8 mouse cellular contexts compared by ENCODE assay signal in genomic region chr17:56255863-56256238, GRCm38 (mm10). TPM values are rescaled to one million over a fixed set of nuclear protein-coding genes. Genes with fewer than 3 reads are reported as not detected.
DNase-seq lines count a peak whose midpoint lies in the region; ATAC-seq and TF ChIP-seq lines count a peak whose summit lies in the region.

No protein-coding gene starts in this region.

- H3K9me3 ChIP-seq in kidney, embryonic 14.5 days (ENCODE audit: control insufficient read depth, low read length): no peaks in the 10 kb centered on the region
- no peaks in the 10 kb centered on the region for H3K9me3 ChIP-seq in limb, embryonic 15.5 days

- no peak for TF ChIP-seq POLR2A in bone marrow macrophage, adult 2 months (IDR thresholded peaks at IDR 0.05; ENCODE audit: borderline replicate concordance, low read depth, low read length)
- TF ChIP-seq POLR2A in embryonic fibroblast, embryonic 13.5 days (IDR thresholded peaks at IDR 0.05; ENCODE audit: low read depth, low read length): peak; percentile 30; the same call in 1 of the 2 replicates

- peak overlapping the region; percentile 67 for H3K4me3 ChIP-seq in bone marrow macrophage, adult 2 months (ENCODE audit: insufficient read depth, low read length)
- peak overlapping the region; percentile 57 for H3K4me3 ChIP-seq in embryonic fibroblast, embryonic 13.5 days (ENCODE audit: insufficient read depth, low read length)
- peak overlapping the region; percentile 66 for H3K4me3 ChIP-seq in kidney, embryonic 14.5 days (ENCODE audit: low read length)
- H3K4me3 ChIP-seq in limb, embryonic 15.5 days: peak overlapping the region; percentile 66

- WGBS in kidney, embryonic 14.5 days: under 1% methylated on average over 32 of the region's 32 CpGs
- under 1% methylated on average over 32 of the region's 32 CpGs for WGBS in limb, embryonic 15.5 days

- peak; percentile 42 for TF ChIP-seq CTCF in bone marrow macrophage, adult 2 months (IDR thresholded peaks at IDR 0.05; ENCODE audit: low read depth, low read length)
- TF ChIP-seq CTCF in embryonic fibroblast, embryonic 13.5 days (IDR thresholded peaks at IDR 0.05; ENCODE audit: borderline replicate concordance, insufficient read depth, low read length): peak; percentile 85

- H3K27ac ChIP-seq in bone marrow macrophage, adult 2 months (ENCODE audit: insufficient read depth, low read depth, low read length): peak overlapping the region; percentile 90
- peak overlapping the region; percentile 86 for H3K27ac ChIP-seq in embryonic fibroblast, embryonic 13.5 days (ENCODE audit: insufficient read depth, low read length)
- H3K27ac ChIP-seq in kidney, embryonic 14.5 days (ENCODE audit: low read depth, low read length): peak overlapping the region; percentile 90
- H3K27ac ChIP-seq in limb, embryonic 15.5 days: peak overlapping the region; percentile 96

- H3K4me1 ChIP-seq in bone marrow macrophage, adult 2 months (ENCODE audit: control insufficient read depth, insufficient read depth, low read length): peaks cover 29% of the 10 kb centered on the region
- H3K4me1 ChIP-seq in embryonic fibroblast, embryonic 13.5 days (ENCODE audit: control insufficient read depth, insufficient read depth, low read length): peaks cover 5% of the 10 kb centered on the region; the same call in 1 of the 2 replicates
- peaks cover 20% of the 10 kb centered on the region; the same call in 1 of the 2 replicates for H3K4me1 ChIP-seq in kidney, embryonic 14.5 days (ENCODE audit: control insufficient read depth, insufficient read depth, low read length)
- peaks cover 47% of the 10 kb centered on the region for H3K4me1 ChIP-seq in limb, embryonic 15.5 days

- peaks cover 23% of the 10 kb centered on the region for H3K36me3 ChIP-seq in kidney, embryonic 14.5 days (ENCODE audit: control insufficient read depth, insufficient read depth, low read length)
- H3K36me3 ChIP-seq in limb, embryonic 15.5 days: peaks cover 27% of the 10 kb centered on the region

- H3K4me2 ChIP-seq in kidney, embryonic 14.5 days (replicated peaks; ENCODE audit: low read depth, low read length): peak overlapping the region; percentile 80
- H3K4me2 ChIP-seq in limb, embryonic 15.5 days: peak overlapping the region; percentile 62

- ATAC-seq in kidney, embryonic 14.5 days (ENCODE audit: low FRiP score, low TSS enrichment): peak; percentile 93
- ATAC-seq in limb, embryonic 15.5 days (ENCODE audit: insufficient number of reproducible peaks, low FRiP score, low TSS enrichment, low read depth): peak; percentile 89

- peak; percentile 99 for DNase-seq in A20 (ENCODE audit: low read depth, low spot score)
- DNase-seq in heart, adult 9 months (ENCODE audit: low spot score in 2 of 2): peak; percentile 96 to 98
- peak; percentile 92 to 96 for DNase-seq in monocyte, adult 2 months (ENCODE audit: low read depth in 1 of 2, low spot score in 2 of 2)
- peak; percentile 99 for DNase-seq in spleen, postnatal 36 days (ENCODE audit: low spot score in 2 of 2)

- peak overlapping the region; percentile 56; the same call in 1 of the 2 replicates for H3K9ac ChIP-seq in kidney, embryonic 14.5 days (ENCODE audit: low read depth, low read length)
- no peak overlapping the region for H3K9ac ChIP-seq in limb, embryonic 15.5 days

- no peaks in the 10 kb centered on the region for H3K27me3 ChIP-seq in kidney, embryonic 14.5 days (ENCODE audit: control insufficient read depth, insufficient read depth, low read length)
- no peaks in the 10 kb centered on the region for H3K27me3 ChIP-seq in limb, embryonic 15.5 days

RNA-seq across cellular contexts. Expression of gene Fem1a, which starts 0.8 kb away (rescaled TPM):
- 8.8 and 10.3 TPM in 2 replicates for polyA plus RNA-seq in bone marrow macrophage, adult 2 months (2012; ENCODE audit: insufficient read depth, insufficient read length, missing spikeins)
- polyA plus RNA-seq in embryonic fibroblast, embryonic 13.5 days (2011; ENCODE audit: insufficient read length, low read depth, missing spikeins): 9.7 and 10.6 TPM in 2 replicates
- 10.5 and 14.3 TPM in 2 replicates for polyA plus RNA-seq in kidney, embryonic 14.5 days (2014; fragmentation: Nextera tagmentation; extraction: Ambion mirVana)
- polyA plus RNA-seq in limb, embryonic 15.5 days (2015; fragmentation: Nextera tagmentation; extraction: Ambion mirVana): 14.9 and 19.7 TPM in 2 replicates

RNA-seq across cellular contexts. Expression of gene Ticam1, which starts 20.7 kb away (rescaled TPM):
- 13.5 and 17.6 TPM in 2 replicates for polyA plus RNA-seq in bone marrow macrophage, adult 2 months (2012; ENCODE audit: insufficient read depth, insufficient read length, missing spikeins)
- 11.1 and 15.6 TPM in 2 replicates for polyA plus RNA-seq in embryonic fibroblast, embryonic 13.5 days (2011; ENCODE audit: insufficient read length, low read depth, missing spikeins)
- polyA plus RNA-seq in kidney, embryonic 14.5 days (2014; fragmentation: Nextera tagmentation; extraction: Ambion mirVana): 4.1 and 7.2 TPM in 2 replicates
- 7.1 and 8.6 TPM in 2 replicates for polyA plus RNA-seq in limb, embryonic 15.5 days (2015; fragmentation: Nextera tagmentation; extraction: Ambion mirVana)

RNA-seq across cellular contexts. Expression of gene Plin3, which starts 36.8 kb away (rescaled TPM):
- polyA plus RNA-seq in bone marrow macrophage, adult 2 months (2012; ENCODE audit: insufficient read depth, insufficient read length, missing spikeins): 40.4 and 44.1 TPM in 2 replicates
- 37.4 and 41.2 TPM in 2 replicates for polyA plus RNA-seq in embryonic fibroblast, embryonic 13.5 days (2011; ENCODE audit: insufficient read length, low read depth, missing spikeins)
- polyA plus RNA-seq in kidney, embryonic 14.5 days (2014; fragmentation: Nextera tagmentation; extraction: Ambion mirVana): 65.2 and 68.7 TPM in 2 replicates
- polyA plus RNA-seq in limb, embryonic 15.5 days (2015; fragmentation: Nextera tagmentation; extraction: Ambion mirVana): 94.2 and 114 TPM in 2 replicates

RNA-seq across cellular contexts. Expression of gene Dpp9, which starts 37.1 kb away (rescaled TPM):
- polyA plus RNA-seq in bone marrow macrophage, adult 2 months (2012; ENCODE audit: insufficient read depth, insufficient read length, missing spikeins): 22.2 and 25.0 TPM in 2 replicates
- 27.8 and 28.8 TPM in 2 replicates for polyA plus RNA-seq in embryonic fibroblast, embryonic 13.5 days (2011; ENCODE audit: insufficient read length, low read depth, missing spikeins)
- 31.5 and 40.3 TPM in 2 replicates for polyA plus RNA-seq in kidney, embryonic 14.5 days (2014; fragmentation: Nextera tagmentation; extraction: Ambion mirVana)
- polyA plus RNA-seq in limb, embryonic 15.5 days (2015; fragmentation: Nextera tagmentation; extraction: Ambion mirVana): 33.6 and 34.6 TPM in 2 replicates

RNA-seq across cellular contexts. Expression of gene Arrdc5, which starts 44.2 kb away (rescaled TPM):
- polyA plus RNA-seq in bone marrow macrophage, adult 2 months (2012; ENCODE audit: insufficient read depth, insufficient read length, missing spikeins): not detected in 2 replicates
- polyA plus RNA-seq in embryonic fibroblast, embryonic 13.5 days (2011; ENCODE audit: insufficient read length, low read depth, missing spikeins): not detected in 2 replicates
- not detected in 2 replicates for polyA plus RNA-seq in kidney, embryonic 14.5 days (2014; fragmentation: Nextera tagmentation; extraction: Ambion mirVana)
- polyA plus RNA-seq in limb, embryonic 15.5 days (2015; fragmentation: Nextera tagmentation; extraction: Ambion mirVana): not detected in 2 replicates

Comparison
In these comparisons a context has a peak if more than half of its experiments do, and no peak if none do; other contexts are left out.
1. Peak in every context shown above with its lines: DNase-seq, ATAC-seq, H3K4me3 ChIP-seq and H3K27ac ChIP-seq.